Mouse (Mus musculus): ENCODE measurements at regions not wholly inside any gene's neighbourhood (a gene's known extent, or its start where the extent isn't known, plus 50 kb on each side); places are given as distances from the start of the nearest gene placed in this dataset.

GRCm38 (mm10) chr3:129445961-129446360, 86.2 kb upstream of the Elovl6 start:
- DNase-seq (ENCODE audit: extremely low spot score, low spot score): no peak

GRCm38 (mm10) chr3:129449928-129450327, 82.2 kb upstream of the Elovl6 start:
- no peak for DNase-seq (ENCODE audit: extremely low spot score, low spot score)

GRCm38 (mm10) chr3:129450671-129451070, 81.5 kb upstream of the Elovl6 start:
- no peak for DNase-seq (ENCODE audit: extremely low spot score, low spot score)

GRCm38 (mm10) chr3:129470088-129470487, 62.1 kb upstream of the Elovl6 start:
- no peak for DNase-seq (ENCODE audit: extremely low spot score, low spot score)

GRCm38 (mm10) chr3:129471332-129471731, 60.8 kb upstream of the Elovl6 start:
- DNase-seq (ENCODE audit: extremely low spot score, low spot score): no peak

- DNase-seq (ENCODE audit: extremely low spot score, low spot score): no peak
Observed at GRCm38 (mm10) chr3:129472008-129472407, 60.1 kb upstream of the Elovl6 start.

GRCm38 (mm10) chr3:129474451-129474850, 57.7 kb upstream of the Elovl6 start:
- DNase-seq (ENCODE audit: extremely low spot score, low spot score): no peak

GRCm38 (mm10) chr3:129476250-129476649, 55.9 kb upstream of the Elovl6 start:
- no peak for DNase-seq (ENCODE audit: extremely low spot score, low spot score)

GRCm38 (mm10) chr3:129478093-129478492, 54.1 kb upstream of the Elovl6 start:
- no peak for DNase-seq (ENCODE audit: extremely low spot score, low spot score)

GRCm38 (mm10) chr3:129481293-129481692, 50.9 kb upstream of the Elovl6 start:
- no peak for DNase-seq (ENCODE audit: extremely low spot score, low spot score)
